Mouse (Mus musculus) kidney, adult 9 months (tissue): Measurements from ENCODE around the gene Haghl.

Experiments
- DNase-seq: peaks from one replicate; pipeline ENCODE4 v3.0.0; 2022

Haghl gene

DNA sequence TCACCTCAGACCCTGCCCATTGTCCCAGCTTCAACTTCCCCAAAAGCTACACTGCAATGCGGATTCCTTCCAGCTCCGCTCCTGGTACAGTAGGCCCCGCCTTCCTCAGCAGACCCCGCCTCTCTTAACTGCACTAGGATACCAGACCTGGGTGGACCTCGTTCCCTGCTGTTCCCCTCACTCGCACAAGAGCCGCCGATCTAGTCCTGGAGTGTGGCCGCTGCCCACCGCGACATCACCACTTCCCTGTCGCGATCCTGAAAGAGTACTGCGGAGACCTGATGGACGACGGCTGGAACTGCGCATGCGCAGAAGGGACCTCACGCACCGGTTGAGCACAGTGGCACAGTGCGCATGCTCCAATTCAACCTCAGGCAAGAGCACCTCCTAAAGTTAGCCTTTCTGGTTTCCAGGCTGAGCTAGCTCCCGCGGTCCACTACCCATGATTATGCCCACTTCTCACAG is at the start of gene Haghl:
TSS of gene Haghl (minus strand) at position 393 of the 465 bp plus-strand sequence.
- DNase-seq, result peak; percentile 98

- DNase-seq, result peak; percentile 42
These were observed 49.2 kb upstream of the Haghl start for GRCm38 (mm10) chr17:25834595-25835222.

GRCm38 (mm10) chr17:25833961-25834594 is 48.6 kb upstream of the Haghl start:
- DNase-seq, result peak; percentile 91

DNA sequence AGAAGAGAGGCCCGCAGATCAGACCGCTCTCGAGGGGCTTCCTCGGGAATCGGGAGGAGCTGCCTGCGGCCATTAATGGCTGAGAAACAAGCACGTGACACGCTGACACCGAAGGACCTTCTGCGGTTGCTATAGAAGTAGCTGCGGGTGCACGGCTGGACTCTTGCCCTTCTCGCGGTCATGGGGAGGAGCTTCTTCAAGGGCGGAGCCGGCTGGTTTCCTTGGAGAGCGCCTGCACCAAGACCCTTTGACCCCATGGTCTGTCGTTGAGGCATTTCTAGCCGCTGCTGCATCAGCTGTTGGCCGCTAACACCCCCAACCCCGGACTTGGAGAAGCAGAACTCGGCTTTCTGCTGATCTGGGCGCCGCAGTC is 47.8 kb upstream of the Haghl start, which contains the start of gene Stub1:
TSS of gene Stub1 (minus strand) at position 114 of the 373 bp plus-strand sequence.
- DNase-seq, result peak; percentile 99

DNA sequence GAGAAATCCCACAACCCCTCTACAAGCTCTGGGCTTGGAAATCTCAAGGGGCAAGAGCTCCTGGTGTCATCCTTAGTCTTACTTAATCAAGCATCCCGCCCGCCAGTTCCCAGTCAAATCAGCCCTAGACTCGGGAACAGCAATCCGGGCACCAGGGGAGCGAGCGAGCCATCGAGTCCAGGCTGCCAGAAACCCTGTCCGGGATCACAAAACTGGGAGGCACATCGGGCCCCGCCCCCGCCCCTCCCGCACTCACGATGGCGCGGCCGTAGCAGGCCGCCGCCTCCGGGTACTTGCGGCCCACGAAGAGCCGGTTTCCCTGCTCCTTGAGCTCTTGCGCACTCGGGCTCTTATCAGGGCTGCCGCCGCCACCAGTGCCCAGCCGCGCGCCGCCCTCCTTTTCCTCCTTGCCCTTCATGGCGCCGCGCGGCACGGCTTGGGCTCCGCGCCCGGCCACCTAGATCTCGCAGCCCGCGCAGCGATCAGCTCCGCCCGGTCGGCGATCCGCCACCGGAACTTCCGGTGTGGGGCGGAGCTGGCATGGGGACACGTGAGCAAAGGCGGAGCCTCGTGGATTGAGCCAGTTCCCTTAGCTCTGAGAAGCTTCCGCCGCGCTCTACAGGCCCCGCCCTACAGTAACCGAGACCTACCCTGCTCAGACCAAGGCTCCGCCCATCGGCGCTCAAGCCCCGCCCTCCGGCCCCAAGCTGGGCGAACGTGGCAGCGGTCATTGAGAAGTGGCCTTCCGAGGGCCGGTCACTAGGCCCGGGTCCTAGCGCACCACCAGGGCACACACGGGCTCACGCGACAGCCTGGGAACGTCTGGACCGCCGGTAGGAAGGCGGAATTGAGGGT is 47.2 kb upstream of the Haghl start:
- DNase-seq, result peak; percentile 100

DNA sequence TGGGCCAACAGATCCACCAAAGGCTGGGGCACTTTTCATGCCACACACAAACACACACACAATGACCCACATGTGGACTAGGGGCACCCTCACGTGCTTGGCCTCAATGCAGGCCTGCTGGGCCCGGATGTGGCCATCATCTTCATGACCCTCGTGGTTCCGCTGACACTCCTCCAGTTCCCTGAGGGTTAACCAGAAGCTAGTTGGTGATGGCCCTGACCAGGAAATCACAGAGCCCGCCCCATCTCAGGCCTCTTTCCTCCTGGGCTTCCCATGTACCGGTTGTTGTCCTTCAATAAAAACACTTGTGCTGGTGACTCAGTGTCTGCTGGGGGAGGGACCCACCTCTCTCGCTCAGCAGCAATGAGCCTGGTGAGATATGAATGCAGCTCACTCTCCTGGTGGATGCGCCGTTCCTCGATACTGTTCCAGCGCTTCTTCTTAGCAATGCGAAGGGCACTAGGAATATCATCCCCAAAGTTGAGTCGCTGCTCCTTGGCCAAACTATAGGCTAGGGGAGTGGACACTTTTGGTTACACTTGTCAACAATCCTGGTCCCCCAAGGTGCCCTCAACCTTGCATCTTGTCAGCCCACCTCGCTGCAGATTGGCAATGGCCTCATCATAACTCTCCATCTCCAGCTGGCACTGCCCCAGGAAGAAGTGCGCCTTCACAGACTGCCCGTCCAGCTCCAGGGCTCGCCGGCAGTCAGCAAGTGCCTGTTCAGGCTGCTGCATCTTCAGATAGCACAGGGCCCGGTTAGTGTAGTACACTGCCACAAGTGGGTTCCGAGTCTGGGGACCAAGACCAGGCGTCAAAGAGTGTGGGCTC is 46.2 kb upstream of the Haghl start:
- peak; percentile 54 for DNase-seq

DNA sequence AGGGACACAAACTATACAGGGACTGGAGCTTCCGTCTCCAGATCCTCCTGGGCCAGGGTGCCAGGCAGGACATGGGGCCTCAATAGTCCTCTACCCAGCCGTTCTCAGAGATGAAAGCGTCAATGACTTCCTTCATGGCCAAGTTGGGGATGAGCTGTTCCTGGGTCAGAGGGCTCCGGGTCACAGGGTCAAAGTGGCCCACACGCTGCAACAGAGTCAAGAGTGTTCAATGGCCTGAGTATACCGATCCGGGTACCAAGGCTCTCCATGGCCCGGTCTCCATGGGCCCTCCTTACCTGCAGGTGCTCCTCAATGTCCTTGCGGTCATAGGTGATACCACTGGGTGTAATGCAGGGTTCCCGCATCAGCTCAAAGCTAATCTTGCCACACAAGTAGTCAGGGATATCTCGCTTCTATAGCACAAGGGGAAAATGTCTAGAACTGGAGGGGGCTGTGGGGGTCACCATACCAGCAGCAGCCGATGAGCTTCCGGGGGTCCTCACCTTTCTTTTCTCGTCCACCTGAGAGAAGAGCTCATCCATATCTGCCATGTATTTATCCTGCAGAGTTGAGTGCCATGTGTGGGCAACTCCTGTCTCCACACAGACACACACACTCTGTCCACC is 45.4 kb upstream of the Haghl start:
- no peak for DNase-seq

DNA sequence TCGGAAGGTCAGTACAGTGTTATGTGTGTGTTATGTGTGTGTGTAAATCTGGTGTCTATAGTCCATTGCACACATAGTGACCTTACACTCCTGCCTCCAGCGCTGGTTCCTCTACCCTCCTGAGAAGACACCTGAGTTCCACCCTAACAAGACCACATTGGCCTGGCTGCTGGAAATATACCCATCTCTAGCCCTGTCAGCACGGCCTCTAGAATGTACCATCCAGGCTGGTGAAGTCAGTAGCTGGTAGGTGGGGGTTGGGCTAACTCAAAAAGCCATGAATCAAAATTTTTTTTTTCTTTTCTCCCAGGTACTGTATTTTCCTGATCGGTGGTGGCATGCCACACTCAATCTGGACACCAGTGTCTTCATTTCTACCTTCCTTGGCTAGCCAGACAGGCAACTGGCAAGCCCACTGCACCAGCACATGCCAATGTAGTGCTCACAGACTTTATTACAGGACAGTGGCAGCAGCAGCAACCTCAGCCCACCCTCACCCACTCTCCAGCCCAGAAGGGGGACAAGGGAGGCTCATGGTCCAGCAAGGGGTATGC is 44.8 kb upstream of the Haghl start:
- no peak for DNase-seq

- no peak for DNase-seq
These were observed 44.1 kb upstream of the Haghl start for GRCm38 (mm10) chr17:25829558-25830017.

- DNase-seq, result peak; percentile 86
These were observed 43.5 kb upstream of the Haghl start, which contains the start of gene Jmjd8 for GRCm38 (mm10) chr17:25828712-25829557. Gene Jmjd8, plus strand, starts transcription at chr17:25828867.

- DNase-seq, result no peak
These were observed 42.7 kb upstream of the Haghl start for GRCm38 (mm10) chr17:25828223-25828594.

DNA sequence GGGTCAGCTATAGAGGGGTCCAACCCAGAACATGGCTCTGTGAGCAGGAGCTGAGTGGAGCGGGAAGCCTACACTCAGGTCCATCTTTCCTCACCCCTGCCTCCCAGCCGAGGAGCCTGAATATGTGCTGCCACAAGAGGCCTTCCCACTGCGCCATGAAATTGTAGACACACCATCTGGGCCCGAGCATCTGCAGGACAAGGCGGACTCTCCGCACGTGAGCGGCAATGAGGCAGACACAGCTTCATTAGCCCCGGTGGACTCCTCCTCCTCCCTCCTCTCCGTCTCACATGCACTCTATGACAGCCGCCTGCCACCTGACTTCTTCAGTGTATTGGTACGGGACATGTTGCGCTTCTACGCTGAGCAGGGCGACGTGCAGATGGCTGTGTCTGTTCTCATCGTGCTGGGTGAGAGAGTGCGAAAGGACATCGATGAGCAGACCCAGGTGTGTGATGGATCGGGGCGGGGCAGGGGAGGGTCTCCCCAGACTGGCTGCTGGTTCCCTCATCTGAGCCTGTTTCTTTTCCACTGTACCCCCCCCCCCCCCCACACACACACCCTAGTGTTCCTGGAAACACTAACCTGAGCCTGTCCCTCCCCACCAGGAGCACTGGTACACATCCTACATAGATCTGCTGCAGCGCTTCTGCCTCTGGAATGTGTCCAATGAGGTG is 42.2 kb upstream of the Haghl start:
- DNase-seq, result no peak

DNA sequence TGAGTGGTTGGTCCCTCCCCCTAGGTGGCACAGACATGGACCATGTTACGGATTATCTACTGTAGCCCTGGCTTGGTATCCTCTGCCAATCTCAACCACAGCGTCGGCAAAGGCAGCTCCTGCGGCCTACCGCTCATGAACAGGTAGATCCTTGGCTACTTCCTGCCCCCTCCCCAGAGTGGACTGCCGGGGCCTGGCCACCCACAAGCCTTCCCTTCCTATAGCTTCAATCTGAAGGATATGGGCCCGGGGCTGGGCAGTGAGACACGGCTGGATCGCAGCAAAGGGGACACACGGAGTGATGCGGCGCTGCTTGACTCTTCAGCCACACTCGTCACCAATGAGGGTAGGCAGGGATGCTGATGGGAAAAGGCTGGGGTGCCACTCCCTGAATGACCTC is 41.5 kb upstream of the Haghl start:
- DNase-seq, result no peak

DNA sequence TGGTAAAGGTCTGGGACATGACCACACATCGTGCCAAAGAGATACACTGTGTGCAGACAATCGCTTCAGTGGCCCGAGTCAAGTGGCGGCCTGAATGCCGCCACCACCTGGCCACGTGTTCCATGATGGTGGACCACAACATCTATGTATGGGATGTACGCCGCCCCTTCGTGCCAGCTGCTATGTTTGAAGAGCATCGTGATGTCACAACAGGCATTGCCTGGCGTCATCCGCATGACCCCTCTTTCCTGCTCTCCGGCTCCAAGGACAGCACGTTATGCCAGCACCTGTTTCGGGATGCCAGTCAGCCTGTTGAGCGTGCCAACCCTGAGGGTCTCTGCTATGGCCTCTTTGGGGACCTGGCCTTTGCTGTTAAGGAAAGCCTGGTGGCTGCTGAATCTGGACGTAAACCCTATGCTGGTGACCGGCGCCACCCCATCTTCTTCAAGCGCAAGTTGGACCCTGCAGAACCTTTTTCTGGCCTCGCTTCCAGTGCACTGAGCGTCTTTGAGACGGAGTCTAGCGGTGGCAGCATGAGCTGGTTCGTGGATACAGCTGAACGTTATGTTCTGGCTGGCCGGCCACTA is 40.6 kb upstream of the Haghl start:
- no peak for DNase-seq

GRCm38 (mm10) chr17:25825311-25825710 is 39.8 kb upstream of the Haghl start:
- no peak for DNase-seq

- no peak for DNase-seq
These were observed 39.1 kb upstream of the Haghl start for GRCm38 (mm10) chr17:25824362-25825142.

DNA sequence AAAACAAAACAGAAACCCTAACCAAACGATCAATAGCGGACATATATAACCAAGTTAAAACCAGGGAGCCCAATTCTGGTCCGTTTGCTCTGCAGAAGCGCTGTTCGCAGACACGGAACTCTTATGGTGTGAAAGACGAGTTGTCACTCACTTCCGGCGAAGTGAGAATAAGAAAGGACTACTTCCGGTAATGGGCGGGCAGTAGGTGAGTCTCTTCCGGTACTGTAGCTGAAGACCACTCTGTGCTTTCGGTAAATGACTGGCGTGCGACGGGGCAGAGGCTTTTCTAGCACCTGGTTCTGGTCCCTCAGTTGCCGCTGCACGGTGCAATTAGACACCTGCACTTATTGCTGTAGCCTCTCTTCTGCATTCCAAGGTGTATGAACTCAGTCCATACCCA is 38.0 kb upstream of the Haghl start, which contains the start of gene Wdr24:
TSS of gene Wdr24 (plus strand) at position 176 of the 400 bp plus-strand sequence.
- DNase-seq, result peak; percentile 86

DNA sequence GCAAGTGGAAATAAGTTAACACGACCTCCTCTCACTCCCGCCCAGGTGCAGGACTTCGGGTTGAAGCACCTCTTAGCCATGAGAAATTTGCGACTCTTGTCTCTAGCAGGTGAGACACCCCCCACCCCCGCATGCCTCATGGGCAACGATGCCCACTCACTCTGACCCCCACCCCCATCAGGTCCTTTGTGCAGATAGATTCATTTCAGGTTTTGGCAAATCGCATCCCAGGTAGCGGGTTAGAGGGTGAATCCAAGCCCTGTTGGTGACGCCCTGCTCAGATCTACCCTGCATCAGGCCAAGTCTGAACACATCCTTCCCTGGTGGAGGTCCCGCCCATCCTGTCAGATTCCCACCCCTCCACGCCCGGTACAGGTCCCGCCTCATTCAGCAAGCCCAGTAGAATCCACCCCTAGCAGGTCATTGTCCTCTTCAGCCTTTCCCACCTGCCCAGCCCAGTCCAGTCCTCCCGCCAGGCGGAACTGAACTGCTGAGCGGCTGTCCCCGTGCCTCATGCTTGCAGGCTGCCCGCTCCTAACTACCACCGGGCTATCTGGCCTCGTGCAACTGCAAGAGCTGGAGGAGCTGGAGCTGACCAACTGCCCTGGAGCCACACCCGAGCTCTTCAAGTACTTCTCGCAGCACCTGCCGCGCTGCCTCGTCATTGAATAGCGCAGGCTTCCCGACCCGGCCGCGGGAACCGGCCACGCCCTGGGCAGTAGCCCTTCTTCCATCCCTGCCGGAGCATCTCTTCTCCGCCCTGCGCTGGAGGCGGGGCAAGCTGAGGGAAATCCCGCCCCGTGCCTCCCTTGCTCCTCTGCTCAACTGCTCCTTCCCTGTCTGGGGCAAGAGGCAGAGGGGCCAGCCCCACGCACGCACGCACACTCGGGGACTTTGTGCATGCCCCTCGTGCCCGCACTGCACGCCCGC is 33.6 kb upstream of the Haghl start:
- no peak for DNase-seq
